Mouse (Mus musculus) ES-CJ7 (cell line): ENCODE measurements around the gene Pcnx4.

Experiments
- DNase-seq: peaks from one replicate; pipeline ENCODE4 v3.0.0; 2011; ENCODE audit warnings: low read depth, low spot score

Pcnx4 gene

GRCm38 (mm10) chr12:72536021-72536597 lies at the start of gene Pcnx4:
Pcnx4 (plus strand) TSS chr12:72536383.
- DNase-seq: peak; percentile 99

GRCm38 (mm10) chr12:72487498-72487897 lies 48.7 kb upstream of the Pcnx4 start:
- DNase-seq: no peak

- no peak for DNase-seq
Observed at GRCm38 (mm10) chr12:72489995-72490394, 46.2 kb upstream of the Pcnx4 start.

- no peak for DNase-seq
Observed at GRCm38 (mm10) chr12:72491063-72491719, 45.0 kb upstream of the Pcnx4 start.

- DNase-seq: no peak
Observed at GRCm38 (mm10) chr12:72496866-72497600, 39.1 kb upstream of the Pcnx4 start.

GRCm38 (mm10) chr12:72509606-72510005 lies 26.6 kb upstream of the Pcnx4 start:
- DNase-seq: no peak

- peak; percentile 17 for DNase-seq
Observed at GRCm38 (mm10) chr12:72515446-72515845, 20.7 kb upstream of the Pcnx4 start.

- DNase-seq: no peak
Observed at GRCm38 (mm10) chr12:72518114-72518728, 18.0 kb upstream of the Pcnx4 start.

GRCm38 (mm10) chr12:72519352-72519751 lies 16.8 kb upstream of the Pcnx4 start:
- DNase-seq: no peak

- no peak for DNase-seq
Observed at GRCm38 (mm10) chr12:72519855-72520254, 16.3 kb upstream of the Pcnx4 start.

- DNase-seq: peak; percentile 70
Observed at GRCm38 (mm10) chr12:72520645-72521044, 15.5 kb upstream of the Pcnx4 start.

- no peak for DNase-seq
Observed at GRCm38 (mm10) chr12:72525588-72525987, 10.6 kb upstream of the Pcnx4 start.

- no peak for DNase-seq
Observed at GRCm38 (mm10) chr12:72532303-72532702, 3.9 kb upstream of the Pcnx4 start.

- no peak for DNase-seq
Observed at GRCm38 (mm10) chr12:72533986-72534385, 2.2 kb upstream of the Pcnx4 start.

GRCm38 (mm10) chr12:72535599-72535998 lies 584 bp upstream of the Pcnx4 start:
- no peak for DNase-seq

- DNase-seq: no peak
Observed at GRCm38 (mm10) chr12:72538571-72538970, 2.4 kb downstream of the Pcnx4 start.

GRCm38 (mm10) chr12:72554347-72554746 lies 18.2 kb downstream of the Pcnx4 start:
- no peak for DNase-seq

GRCm38 (mm10) chr12:72564281-72564795 lies 28.2 kb downstream of the Pcnx4 start:
- DNase-seq: no peak

GRCm38 (mm10) chr12:72582021-72582420 lies 45.8 kb downstream of the Pcnx4 start:
- DNase-seq: no peak

- DNase-seq: no peak
Observed at GRCm38 (mm10) chr12:72583099-72583498, 46.9 kb downstream of the Pcnx4 start.

GRCm38 (mm10) chr12:72585339-72585738 lies 49.2 kb downstream of the Pcnx4 start:
- no peak for DNase-seq

- no peak for DNase-seq
Observed at GRCm38 (mm10) chr12:72592991-72593390, 56.8 kb downstream of the Pcnx4 start.
